Mouse (Mus musculus) left cerebral cortex, adult 9 months (tissue): ENCODE results near the gene Tmem131.

Experiments used
- DNase-seq, 2 experiments: peaks; one replicate each; pipeline ENCODE4 v3.0.0; 2022; ENCODE audit warnings: low spot score in 2 of 2

Tmem131 gene

DNA sequence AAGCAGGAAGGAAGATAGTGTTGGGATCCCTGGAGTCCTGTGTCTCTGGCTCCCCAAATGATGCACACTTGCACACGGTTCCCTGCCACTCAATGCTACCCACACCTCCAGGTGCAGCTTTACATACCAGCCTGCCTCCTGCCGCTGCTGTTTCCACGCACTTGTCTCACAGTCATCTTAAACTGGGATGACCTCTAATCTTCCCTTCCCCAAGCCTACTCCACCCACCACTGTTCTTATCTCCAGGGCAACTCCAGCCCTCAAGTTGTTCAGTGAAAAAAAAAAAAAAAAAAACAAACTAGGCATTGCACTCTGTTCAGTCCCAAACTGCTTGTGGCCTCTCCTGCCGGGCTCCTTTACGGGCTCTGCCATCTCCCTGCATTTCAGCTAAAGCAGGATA lies at the start of gene Tmem131:
TSS of gene Tmem131 (minus strand) at position 14 of the 400 bp plus-strand sequence.
- DNase-seq, result no peak

DNA sequence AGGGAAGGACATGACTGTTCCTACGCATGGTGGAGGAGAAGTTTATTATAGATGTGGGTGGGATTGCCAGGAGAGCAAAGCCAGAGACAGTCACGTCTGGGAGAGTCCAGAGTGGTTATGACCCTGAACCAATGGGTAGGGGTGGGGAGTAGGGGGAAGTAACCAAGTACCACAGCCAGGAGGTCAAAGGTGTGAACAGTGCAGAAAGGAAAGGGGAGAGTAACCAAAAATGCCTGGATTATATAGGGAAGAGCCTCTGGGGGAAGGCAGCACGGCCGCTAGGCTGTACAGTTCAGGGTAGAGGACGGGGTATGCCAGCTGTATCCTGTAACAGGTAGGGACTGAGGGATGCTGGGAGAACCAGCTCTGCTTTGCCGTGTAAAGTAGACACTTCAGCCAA lies 45.1 kb upstream of the Tmem131 start:
- DNase-seq, result no peak

DNA sequence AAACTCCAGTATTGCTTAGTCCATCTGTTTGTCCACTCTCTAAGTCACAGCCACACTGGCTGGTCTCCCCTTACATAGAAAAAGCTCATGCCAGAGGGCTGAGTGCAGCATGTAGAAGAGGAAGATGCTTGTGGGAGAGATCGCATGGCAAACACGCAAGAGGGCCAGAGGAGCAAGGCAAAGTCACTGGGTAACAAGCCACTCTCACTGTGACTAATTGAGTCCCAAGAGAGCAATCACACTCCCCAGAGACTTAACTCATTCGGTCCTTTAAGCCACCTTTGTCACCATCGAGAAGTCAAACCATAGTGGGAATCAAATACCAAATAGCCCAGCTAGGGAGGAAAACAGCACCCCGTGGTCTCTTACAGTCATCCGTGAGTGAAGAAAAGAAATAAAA lies 44.7 kb upstream of the Tmem131 start:
- no peak for DNase-seq

DNA sequence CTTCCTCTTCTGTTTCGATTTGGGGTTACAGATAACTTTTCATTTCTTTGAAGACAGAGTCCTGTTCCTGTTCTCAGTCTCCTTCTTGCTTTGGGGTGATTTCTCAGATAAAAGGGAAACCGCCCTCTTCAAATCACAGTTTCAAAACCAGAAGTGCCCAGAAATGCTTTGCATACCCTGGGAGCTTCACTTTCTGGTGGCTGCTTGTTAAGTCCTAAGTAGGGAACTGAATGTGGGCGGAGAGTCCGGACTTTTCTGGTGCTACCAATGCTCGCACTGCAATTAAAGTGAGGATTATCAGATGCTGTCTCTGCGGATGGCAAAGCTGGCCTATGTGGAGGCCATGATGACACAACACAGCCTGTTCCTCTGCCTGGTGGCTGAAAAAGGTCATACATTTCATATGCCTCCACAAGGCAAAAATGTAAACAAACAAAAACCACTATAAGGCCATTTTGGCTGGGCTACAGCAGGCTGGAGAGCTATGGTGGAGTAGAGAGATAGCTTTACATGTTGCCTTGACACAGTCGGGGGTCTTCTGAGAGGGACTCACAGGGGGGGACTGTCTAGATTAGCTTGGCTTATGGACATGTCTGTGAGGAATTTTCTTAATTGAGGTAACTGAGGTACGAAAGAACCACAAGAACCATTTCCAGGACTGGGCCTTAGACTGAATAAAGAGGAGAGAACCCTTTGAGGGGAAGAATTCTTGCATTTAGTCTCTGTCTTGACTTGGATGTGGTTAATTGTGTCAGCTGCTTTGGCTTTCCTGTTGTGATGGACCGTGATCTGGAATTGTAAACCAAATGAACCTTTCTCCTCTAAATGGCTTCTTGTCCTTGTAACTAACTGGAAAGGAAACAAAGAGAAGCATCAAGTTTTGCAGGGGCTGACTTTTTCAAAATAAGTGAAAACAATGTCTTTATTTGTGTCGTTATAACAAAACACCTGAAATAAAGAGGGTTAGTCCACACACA lies 44.0 kb upstream of the Tmem131 start:
- DNase-seq, result no peak

DNA sequence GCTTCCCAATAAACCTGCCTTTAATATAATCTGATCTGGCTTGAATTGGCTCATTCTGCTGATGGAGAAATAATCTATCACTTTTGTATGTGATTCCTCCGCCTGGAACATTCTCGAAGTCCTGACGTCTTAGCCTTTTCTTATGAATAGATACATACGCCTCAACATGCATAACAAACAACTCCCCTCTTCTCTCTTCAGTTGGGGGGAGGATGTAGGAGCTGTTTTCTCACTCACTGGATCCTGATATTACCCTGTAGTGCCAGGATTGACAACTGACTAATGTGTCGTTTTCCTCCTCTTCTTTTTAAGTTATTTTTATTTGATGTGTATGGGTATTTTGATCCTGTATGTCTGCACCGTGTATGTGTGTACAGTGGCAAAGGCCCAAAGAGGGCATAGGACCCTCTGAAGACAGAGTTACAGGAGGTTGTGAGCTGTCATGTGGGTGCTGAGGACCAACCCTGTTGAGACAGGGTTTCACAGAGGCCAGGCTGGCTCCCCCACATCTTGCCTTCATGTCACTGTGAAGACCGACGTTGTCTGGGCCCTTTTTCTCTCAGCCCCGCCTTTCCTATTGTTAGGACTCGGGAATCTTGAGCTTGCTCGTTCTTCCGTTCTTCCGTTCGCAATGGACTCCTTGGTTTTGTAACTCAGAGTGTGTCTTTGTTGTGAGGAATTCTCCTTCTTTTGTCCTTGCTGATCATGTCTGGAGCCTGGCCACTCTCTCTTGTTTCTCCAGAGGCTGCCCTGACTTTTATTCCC lies 43.1 kb upstream of the Tmem131 start:
- DNase-seq, result no peak

DNA sequence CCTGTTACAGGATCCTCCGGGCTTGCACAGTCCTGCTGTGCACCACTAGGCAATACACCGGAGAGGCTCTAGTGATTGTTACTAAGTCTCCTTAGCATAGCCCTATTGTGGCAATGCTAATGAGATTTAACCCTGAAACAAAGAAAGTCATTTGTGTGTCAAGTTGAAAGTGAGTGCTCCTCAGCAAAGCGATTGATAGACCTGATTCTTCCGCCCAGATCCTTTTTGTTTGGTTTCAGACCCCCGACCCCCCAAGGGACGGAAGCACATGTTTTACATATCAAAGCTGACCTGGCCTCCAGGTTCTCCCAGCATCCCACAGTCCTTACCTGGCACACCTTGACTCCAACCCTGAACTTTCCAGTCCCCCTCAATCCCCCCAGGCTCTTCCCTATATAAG lies 42.4 kb upstream of the Tmem131 start:
- DNase-seq, result no peak

DNA sequence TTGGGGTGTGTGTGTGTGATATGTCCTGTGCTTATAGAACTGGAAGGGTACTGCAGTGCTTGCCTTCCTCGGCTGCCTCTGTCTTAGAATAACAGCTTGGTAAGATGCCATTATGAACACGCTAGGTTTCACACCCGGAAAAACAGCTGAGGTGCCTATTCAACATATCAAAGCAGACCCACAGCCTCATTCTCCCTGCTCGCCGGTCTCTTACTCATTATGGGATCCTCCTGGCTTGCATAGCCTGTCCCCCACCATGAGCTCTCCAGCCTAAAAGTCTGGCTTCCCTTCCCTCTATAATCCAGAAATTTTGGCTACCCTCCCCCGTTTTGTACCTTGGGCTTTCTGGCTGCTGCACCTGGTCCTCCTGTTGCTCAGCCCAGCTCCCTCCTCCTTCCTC lies 40.9 kb upstream of the Tmem131 start:
- DNase-seq, result no peak

DNA sequence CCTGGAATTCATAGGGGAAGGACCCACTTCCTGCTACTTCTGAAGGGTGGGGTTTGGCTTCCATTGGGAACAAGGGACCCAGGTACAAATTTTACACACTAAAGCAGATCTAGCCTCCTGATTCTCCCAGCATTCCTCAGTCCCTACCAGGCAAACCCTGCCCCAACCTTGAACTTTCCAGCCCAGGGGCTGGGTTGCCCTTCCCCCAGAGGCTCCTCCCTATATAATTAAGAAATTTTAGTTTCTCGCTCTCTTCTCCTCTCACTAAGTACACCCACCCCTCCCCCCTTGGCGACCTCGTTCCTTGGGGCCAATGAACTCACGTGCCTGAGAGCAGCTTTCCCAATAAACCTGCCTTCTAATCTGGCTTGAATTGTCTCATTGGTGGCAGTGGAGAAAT lies 40.3 kb upstream of the Tmem131 start:
- DNase-seq, result no peak

DNA sequence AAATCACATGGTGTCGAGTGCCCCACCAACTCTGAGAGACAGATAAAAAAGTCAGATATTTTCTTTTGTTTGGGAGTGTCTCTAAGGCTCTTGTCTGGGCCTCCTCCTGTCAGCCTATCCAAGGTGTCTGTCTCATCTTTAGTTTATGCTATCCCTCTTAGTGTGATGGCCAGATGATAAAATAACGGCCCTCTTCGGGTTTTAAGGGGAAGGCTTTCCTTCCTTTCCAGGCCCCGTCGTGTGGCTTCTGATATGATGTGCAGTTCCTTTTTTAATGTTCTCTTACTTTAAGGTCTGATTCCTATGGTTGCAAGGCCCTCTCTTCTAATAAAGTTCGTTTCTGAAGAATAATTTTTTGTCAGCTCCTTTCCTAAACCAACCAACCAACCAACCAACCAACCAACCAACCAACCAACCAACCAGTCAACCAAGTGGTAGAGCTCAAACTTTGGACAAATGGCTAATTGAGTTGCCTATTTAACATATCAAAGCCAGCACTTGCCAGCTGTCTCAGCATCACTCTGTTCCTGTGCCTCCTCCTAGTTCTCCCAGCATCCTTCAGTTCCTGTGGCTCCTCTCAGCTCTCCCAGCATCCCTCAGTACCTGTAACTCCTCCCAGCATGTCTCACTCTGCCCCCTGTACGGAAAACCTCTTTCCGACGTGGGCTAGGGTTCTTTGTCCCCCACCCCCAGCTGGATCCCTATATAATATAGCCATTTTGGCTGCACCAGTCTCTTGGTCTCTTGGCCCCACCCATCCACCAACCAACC lies 38.9 kb upstream of the Tmem131 start:
- no peak for DNase-seq

DNA sequence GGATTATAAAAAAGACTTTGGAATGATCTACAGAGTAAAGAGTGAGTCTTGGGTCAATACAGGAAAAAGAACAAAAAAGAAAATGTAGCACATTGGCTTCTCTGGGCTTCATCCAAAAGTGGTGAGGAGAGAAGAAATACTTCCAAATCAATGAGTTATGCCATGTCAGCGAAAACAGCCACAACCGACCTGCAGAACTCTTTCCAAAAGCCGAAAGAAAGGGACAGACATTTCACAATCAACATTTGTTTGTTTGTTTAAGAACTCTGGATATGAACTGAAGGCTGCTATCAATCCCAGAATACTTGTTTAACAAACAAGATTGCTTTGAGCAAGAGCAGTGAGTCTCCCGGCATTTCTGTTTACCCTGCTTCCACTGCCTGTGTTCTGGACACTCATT lies 33.3 kb upstream of the Tmem131 start:
- DNase-seq, result no peak

DNA sequence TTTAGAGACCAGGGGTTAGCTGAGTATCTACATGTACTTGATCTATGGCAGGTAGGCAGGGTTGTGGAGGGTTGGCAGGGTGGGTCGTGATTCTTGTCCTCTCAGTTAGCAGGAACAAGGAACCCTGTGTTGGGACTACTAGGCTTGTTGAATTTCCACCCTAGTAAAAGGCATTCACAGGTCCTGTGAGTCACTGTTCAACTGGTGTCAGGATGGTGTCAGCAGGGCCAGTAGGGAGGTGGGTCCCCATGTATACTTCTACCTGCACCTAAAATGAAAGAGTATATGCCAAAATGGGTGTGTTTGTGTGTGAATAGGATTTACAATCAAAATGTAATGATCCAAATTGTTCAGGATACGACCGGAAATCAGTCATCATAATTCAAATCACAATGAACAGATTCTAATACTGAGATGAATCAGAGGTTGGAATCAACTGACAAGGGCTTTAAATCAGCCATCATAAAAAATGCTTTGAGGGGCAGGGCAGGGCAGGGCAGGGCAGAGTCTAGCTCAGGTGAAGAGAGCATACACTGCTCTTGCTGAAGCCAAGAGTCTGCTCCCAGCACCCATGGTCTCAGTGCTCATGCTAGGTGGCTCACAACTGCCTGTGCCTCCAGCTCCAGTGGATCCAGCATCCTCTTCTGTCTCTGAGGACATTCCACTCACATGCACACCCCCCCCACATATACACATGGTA lies 27.6 kb upstream of the Tmem131 start:
- DNase-seq, result no peak

DNA sequence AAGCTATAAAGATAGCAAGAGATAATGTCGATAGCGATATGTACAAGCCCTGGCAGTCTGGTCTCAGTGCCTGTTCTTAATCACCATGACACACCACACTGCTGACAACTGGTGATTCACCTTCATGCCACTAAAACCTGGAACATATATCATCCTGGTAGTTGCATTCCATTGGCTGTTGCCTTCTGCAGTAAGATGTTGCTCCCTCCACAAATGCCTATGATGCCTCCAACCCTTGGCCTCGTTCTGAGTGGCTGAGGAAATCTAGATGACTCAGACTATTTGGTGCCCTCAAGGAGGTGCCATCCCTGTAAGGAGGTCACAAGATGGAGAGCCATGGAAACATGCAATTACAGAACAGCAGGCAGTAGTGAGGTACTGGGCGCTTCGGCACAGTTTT lies 22.4 kb upstream of the Tmem131 start:
- DNase-seq, result no peak

DNA sequence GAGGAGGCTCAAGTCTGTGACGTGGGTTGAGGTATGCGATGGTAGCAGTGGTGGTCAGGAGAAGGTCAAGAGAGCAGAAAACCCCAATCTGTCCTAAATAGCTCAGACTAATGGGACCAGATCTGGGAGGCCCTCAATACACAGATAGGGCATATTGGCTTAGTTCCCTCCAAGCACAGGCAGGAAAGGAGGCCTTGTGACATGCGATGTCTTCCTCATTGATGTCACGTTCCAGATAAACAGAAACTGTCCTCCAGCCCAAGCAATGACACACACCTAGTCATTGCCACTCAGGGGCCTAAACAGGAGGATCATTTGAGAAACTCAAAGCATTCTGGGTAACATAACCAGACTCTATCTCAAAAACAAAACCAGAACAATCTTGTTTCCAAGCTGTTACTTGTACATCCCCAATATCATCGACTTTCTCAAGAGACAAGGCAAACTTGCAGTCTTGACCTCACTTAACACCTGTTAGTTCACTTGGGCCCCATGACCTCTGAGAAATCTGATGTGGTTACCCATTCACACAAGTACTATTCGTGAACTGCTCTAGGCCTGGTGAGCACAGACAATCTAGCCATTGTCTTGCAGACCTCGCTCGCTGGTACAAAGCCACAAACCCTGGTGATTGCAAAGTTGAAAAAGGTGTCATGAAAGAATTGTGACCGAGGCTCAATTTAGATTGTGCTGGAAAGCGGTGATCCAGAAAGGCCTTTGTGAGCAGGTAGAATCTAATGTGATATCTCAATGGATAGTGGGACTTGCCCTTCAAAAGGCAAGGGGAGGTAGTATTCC lies 19.1 kb upstream of the Tmem131 start:
- no peak for DNase-seq

DNA sequence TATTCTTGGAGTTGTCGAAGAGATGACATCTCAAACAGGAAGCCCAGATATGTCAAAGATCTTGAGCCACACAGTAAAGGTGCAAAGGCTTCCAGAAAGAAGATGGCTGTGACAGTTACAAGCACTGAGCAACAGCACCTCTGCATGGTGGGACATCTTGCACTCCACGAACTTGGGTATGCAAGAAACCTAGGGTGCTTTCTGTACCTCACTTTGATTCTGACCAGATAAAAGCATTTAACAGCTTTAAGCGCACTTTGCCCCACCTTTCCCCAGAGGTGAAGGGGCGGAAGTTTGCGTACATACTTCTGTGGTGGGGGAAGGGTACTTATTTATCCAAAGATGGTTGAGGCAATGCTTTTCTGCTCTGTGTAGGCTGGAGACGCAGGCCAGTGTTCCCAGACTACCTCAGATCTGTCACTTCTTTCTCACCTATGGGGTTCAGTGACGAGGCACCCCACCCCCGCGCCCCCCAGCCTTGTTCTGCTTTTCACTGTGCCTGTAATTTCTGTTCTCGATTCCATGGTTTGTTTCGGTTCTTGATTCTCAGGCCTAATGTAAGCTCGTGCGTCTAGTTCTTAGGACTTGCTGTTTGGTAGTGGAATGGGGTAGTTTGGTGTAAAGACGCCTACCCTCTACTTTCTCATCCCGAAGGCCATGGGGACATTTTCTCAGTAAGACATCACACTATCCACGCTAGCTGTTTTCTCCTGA lies 17.2 kb upstream of the Tmem131 start:
- no peak for DNase-seq

DNA sequence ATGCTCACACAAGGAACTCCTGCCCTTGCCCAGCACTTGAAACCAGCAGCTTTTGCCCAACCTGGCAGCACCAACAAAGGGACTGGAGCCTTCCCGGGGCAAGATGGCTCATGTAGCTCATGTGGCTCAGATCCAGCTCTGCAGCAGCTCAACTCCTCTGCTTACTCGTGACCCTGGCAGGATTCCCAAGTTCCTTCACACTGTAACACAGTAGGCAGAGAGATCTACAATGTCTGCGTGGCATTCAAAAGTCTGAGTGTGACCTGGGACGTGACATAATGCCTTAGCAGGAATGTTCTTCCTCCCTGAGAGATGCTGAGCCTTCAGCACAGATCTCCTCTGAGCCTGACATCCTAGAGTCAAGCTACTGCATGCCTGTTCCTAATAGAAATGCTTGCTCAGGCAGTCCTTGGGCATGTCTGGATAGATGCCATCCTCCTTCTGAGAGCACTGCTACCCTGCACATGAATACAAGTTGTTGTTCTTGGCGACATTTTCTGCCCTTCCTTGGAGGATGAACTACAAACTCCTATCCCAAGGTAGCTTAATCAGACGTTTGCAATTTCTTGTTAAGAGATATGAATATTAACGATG lies 6.2 kb upstream of the Tmem131 start:
- no peak for DNase-seq

DNA sequence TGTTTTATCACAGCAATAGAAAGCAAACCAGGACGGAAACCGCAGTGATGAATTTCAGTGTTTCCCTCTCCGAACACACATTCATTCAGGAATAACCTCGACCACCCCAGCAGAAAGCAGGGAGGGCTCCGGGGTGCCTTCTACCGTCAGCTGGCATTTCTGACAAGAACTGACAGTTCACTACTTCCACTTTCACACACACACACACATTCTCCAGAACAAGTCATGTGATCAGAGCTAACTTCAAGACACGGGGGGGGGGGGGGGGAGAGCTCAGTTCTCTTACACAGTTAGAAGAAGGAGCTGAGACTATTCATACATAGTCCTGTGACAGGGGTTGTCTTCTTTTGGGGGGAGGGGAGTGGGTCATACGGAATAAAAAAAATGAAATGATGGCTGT lies 4.0 kb upstream of the Tmem131 start:
- DNase-seq, result no peak

DNA sequence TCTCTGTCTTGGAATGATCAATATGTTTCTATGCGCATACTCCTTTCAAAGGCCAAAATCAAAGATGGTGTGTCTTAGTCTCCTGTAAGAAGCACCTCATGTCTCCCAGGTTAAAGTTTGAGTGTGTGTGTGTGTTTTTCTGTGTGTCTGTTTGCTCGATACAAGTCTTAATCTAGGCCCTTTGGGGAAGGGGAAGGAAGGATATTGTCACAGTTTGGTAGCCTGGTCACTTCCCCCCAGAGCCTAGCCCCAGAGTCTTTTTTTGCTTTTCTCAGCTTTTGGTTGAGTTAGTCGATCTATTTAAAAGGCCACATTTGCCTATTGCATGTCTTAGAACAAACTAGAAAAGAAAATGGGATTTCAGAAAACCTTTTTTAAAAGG lies 3.1 kb downstream of the Tmem131 start:
- DNase-seq, result no peak

DNA sequence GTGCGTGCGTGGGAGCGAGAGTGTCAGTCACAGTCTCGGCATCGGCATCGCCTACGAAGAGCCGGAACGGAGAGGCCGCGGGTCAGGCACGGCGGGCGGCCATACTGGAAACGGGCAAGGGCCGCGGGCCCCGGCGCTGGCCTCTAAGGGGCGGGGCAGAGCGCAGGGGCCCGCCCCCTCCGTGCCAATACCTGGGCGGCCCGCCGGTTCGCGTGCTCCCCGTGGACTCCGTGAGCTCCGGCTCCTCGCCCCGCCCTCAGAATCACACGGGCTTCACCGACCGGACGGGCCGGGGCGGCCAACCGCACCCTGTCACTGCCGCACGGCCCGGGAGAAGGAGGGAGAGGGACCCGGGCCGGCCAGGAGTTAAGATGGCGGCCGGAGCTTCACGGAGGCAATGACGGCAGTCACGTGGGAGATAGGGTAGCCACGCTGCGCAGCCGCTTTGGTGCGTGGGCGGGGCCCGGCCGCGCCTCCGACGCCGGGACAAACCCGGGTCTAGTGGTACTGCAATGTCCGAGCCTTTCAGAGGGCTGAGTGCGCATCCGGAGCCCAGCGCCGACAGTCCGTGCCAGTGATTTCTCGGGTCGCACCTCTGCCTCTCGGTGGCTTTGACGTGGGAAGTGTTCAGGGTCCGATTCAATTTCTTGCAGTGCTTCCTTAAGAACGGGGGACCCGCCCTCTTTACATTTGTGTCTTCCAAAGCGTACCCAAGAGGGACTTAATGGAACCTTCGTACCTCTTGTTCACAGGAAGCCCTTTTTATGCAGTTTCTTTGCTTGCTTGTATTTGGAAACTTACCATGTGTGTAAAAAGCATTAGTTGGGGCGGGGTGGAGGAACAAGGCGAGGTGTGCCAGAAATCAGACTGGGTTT lies 3.7 kb downstream of the Tmem131 start:
- peak; percentile 79 to 90 for DNase-seq

DNA sequence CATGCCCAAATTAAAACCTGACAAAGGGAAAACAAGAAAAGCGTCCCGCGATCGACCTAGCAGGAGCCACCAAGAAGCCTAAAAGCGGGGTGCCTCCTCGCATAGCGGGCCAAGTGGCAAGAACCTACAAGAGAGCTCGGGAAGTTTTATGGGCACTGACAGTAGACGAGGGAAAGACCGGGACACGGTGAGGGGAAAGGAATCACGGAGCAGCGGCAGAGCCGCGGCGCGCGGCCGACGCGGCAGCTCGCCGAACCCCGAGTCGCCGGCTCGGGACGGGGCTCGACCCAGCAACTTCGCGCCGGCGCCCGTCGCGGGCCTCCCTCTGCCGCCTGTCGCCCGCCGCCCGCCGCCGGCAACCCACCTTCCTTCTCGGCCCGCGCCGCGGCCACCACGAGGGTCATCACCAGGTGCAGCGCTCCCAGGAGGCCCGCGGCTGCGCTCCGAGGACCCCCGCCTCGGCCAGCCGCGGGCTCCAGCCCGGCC lies 4.6 kb downstream of the Tmem131 start:
- no peak for DNase-seq
